Comparison of ENCODE assay signal across 9 mouse cellular contexts in genomic region chr6:48700251-48701075, GRCm38 (mm10). TPM values are rescaled to one million over a fixed set of nuclear protein-coding genes. Genes with fewer than 3 reads are reported as not detected.
DNase-seq lines count a peak whose midpoint lies in the region; ATAC-seq and TF ChIP-seq lines count a peak whose summit lies in the region.
"Had no signal": no experiment of that assay in that cellular context is flagged by ENCODE, and none has a peak within 500 bp of the region (broad histone marks: within the 10 kb centered on the region; RNA-seq: fewer than 3 reads in every experiment).

No protein-coding gene starts in this region.

- 0 out of 2 replicates have a peak, but pooled peaks have one; percentile 21 for ATAC-seq in intestine, embryonic 16.5 days
- no peak for ATAC-seq in intestine, embryonic 15.5 days
- ATAC-seq in kidney, embryonic 15.5 days (replicated peaks; ENCODE audit: low FRiP score): peak; percentile 62; the same call in 1 of the 2 replicates
- peak; percentile 37; the same call in 1 of the 2 replicates for ATAC-seq in monocyte, adult 5-6 weeks (replicated peaks; ENCODE audit: insufficient number of reproducible peaks, low FRiP score, low TSS enrichment, poor library complexity, severe bottlenecking)

- no peak overlapping the region for H3K4me2 ChIP-seq in intestine, embryonic 16.5 days (ENCODE audit: low read depth, low read length)
- H3K4me2 ChIP-seq in intestine, embryonic 15.5 days (replicated peaks): no peak overlapping the region
- H3K4me2 ChIP-seq in kidney, embryonic 15.5 days: no peak overlapping the region
- H3K4me2 ChIP-seq: embryonic facial prominence, embryonic 12.5 days had no signal

- H3K4me3 ChIP-seq in intestine, embryonic 16.5 days (ENCODE audit: low read length): no peak overlapping the region
- no peak overlapping the region for H3K4me3 ChIP-seq in intestine, embryonic 15.5 days (replicated peaks)
- no peak overlapping the region for H3K4me3 ChIP-seq in cortical plate, adult 2 months (ENCODE audit: insufficient read depth, low read length)
- no peak overlapping the region for H3K4me3 ChIP-seq in kidney, embryonic 15.5 days (replicated peaks)
- H3K4me3 ChIP-seq: embryonic facial prominence, embryonic 12.5 days had no signal

- H3K27ac ChIP-seq in intestine, embryonic 16.5 days (ENCODE audit: low read length): peak overlapping the region; percentile 24; the same call in 1 of the 2 replicates
- no peak overlapping the region for H3K27ac ChIP-seq in intestine, embryonic 15.5 days
- H3K27ac ChIP-seq in cortical plate, adult 2 months (ENCODE audit: insufficient read depth, low read length): peak overlapping the region; percentile 65; the same call in 1 of the 2 replicates
- H3K27ac ChIP-seq in kidney, embryonic 15.5 days: peak overlapping the region; percentile 68
- H3K27ac ChIP-seq: embryonic facial prominence, embryonic 12.5 days had no signal

- TF ChIP-seq POLR2A in cortical plate, adult 2 months (IDR thresholded peaks at IDR 0.05; ENCODE audit: extremely low read depth, insufficient read depth, low read length): no peak

- TF ChIP-seq CTCF in cortical plate, adult 2 months (IDR thresholded peaks at IDR 0.05; ENCODE audit: extremely low read depth, insufficient read depth, low read length): no peak

- no peaks in the 10 kb centered on the region for H3K4me1 ChIP-seq in intestine, embryonic 16.5 days (ENCODE audit: control insufficient read depth, insufficient read depth, low read length)
- H3K4me1 ChIP-seq in intestine, embryonic 15.5 days (replicated peaks): no peaks in the 10 kb centered on the region
- H3K4me1 ChIP-seq in cortical plate, adult 2 months (ENCODE audit: control insufficient read depth, insufficient read depth, low read length): no peaks in the 10 kb centered on the region
- H3K4me1 ChIP-seq in kidney, embryonic 15.5 days: 0 out of 2 replicates have a peak, but pooled peaks cover 3% of the 10 kb centered on the region
- H3K4me1 ChIP-seq: embryonic facial prominence, embryonic 12.5 days had no signal

- H3K36me3 ChIP-seq in intestine, embryonic 16.5 days (ENCODE audit: control insufficient read depth, insufficient read depth, low read length): no peaks in the 10 kb centered on the region
- H3K36me3 ChIP-seq in intestine, embryonic 15.5 days: no peaks in the 10 kb centered on the region
- H3K36me3 ChIP-seq in kidney, embryonic 15.5 days: no peaks in the 10 kb centered on the region; the same call in 1 of the 2 replicates
- H3K36me3 ChIP-seq: embryonic facial prominence, embryonic 12.5 days had no signal

- WGBS in intestine, embryonic 16.5 days: 47% methylated on average over 5 of the region's 5 CpGs
- 54% methylated on average over 5 of the region's 5 CpGs for WGBS in intestine, embryonic 15.5 days
- 41% methylated on average over 5 of the region's 5 CpGs for WGBS in kidney, embryonic 15.5 days

- DNase-seq in left cerebral cortex, adult 9 months (ENCODE audit: low spot score in 2 of 2): no peak
- no peak for DNase-seq in layer of hippocampus, postnatal 25 days (ENCODE audit: extremely low spot score in 1 of 2, low spot score in 1 of 2)
- no peak for DNase-seq in urinary bladder, postnatal 14 days (ENCODE audit: low spot score)

- H3K9ac ChIP-seq in intestine, embryonic 16.5 days (ENCODE audit: low read depth, low read length): no peak overlapping the region
- no peak overlapping the region for H3K9ac ChIP-seq in intestine, embryonic 15.5 days
- no peak overlapping the region for H3K9ac ChIP-seq in kidney, embryonic 15.5 days
- H3K9ac ChIP-seq: embryonic facial prominence, embryonic 12.5 days had no signal

- no peaks in the 10 kb centered on the region for H3K9me3 ChIP-seq in intestine, embryonic 16.5 days (ENCODE audit: control insufficient read depth, low read length)
- H3K9me3 ChIP-seq in intestine, embryonic 15.5 days: no peaks in the 10 kb centered on the region
- H3K9me3 ChIP-seq in kidney, embryonic 15.5 days (replicated peaks): no peaks in the 10 kb centered on the region
- H3K9me3 ChIP-seq: embryonic facial prominence, embryonic 12.5 days had no signal

- H3K27me3 ChIP-seq in intestine, embryonic 16.5 days (replicated peaks; ENCODE audit: control insufficient read depth, insufficient read depth, low read length): no peaks in the 10 kb centered on the region
- H3K27me3 ChIP-seq in intestine, embryonic 15.5 days (replicated peaks): no peaks in the 10 kb centered on the region
- H3K27me3 ChIP-seq in kidney, embryonic 15.5 days: no peaks in the 10 kb centered on the region
- H3K27me3 ChIP-seq: embryonic facial prominence, embryonic 12.5 days had no signal

RNA-seq across cellular contexts. Expression of gene Gimap6, which starts 7.6 kb away (rescaled TPM):
- polyA plus RNA-seq in intestine, embryonic 16.5 days (2015; fragmentation: Nextera tagmentation; extraction: Ambion mirVana): 19.7 and 21.1 TPM in 2 replicates
- polyA plus RNA-seq in intestine, embryonic 15.5 days (2015; fragmentation: Nextera tagmentation; extraction: Ambion mirVana): 20.4 and 21.1 TPM in 2 replicates
- 3.6 and 5.1 TPM in 2 replicates for polyA plus RNA-seq in cortical plate, adult 2 months (2012; rRNA removed)
- 50.6 and 51.3 TPM in 2 replicates for polyA plus RNA-seq in kidney, embryonic 15.5 days (2015; fragmentation: Nextera tagmentation; extraction: Ambion mirVana)
- total RNA-seq in monocyte, adult 5-6 weeks (2017): 355 to 968 TPM (median 415 TPM) in 3 replicates
- 1 to 10 TPM; 4.9 to 5.2 TPM for total RNA-seq in layer of hippocampus, postnatal 25 days (2021)

RNA-seq across cellular contexts. Expression of gene Gimap4, which starts 16.1 kb away (rescaled TPM):
- polyA plus RNA-seq in intestine, embryonic 16.5 days (2015; fragmentation: Nextera tagmentation; extraction: Ambion mirVana): 21.2 and 23.2 TPM in 2 replicates
- 20.7 and 22.8 TPM in 2 replicates for polyA plus RNA-seq in intestine, embryonic 15.5 days (2015; fragmentation: Nextera tagmentation; extraction: Ambion mirVana)
- 0.31 and 0.51 TPM in 2 replicates for polyA plus RNA-seq in cortical plate, adult 2 months (2012; rRNA removed)
- polyA plus RNA-seq in kidney, embryonic 15.5 days (2015; fragmentation: Nextera tagmentation; extraction: Ambion mirVana): 69.5 and 72.5 TPM in 2 replicates
- total RNA-seq in monocyte, adult 5-6 weeks (2017): 697 to 2,222 TPM (median 742 TPM) in 3 replicates
- not detected for total RNA-seq in layer of hippocampus, postnatal 25 days (2021)

RNA-seq across cellular contexts. Expression of gene Gm28053, which starts 17.9 kb away (rescaled TPM):
- 3.2 and 9.2 TPM in 2 replicates for polyA plus RNA-seq in intestine, embryonic 16.5 days (2015; fragmentation: Nextera tagmentation; extraction: Ambion mirVana)
- polyA plus RNA-seq in intestine, embryonic 15.5 days (2015; fragmentation: Nextera tagmentation; extraction: Ambion mirVana): 5.6 and 5.7 TPM in 2 replicates
- polyA plus RNA-seq in cortical plate, adult 2 months (2012; rRNA removed): 1.0 TPM in 2 replicates
- polyA plus RNA-seq in kidney, embryonic 15.5 days (2015; fragmentation: Nextera tagmentation; extraction: Ambion mirVana): 2.7 and 3.3 TPM in 2 replicates
- 17.6 to 57.0 TPM (median 34.4 TPM) in 3 replicates for total RNA-seq in monocyte, adult 5-6 weeks (2017)
- total RNA-seq in layer of hippocampus, postnatal 25 days (2021): 1 to 10 TPM in 1 of 2 experiments, not detected in 1; 1.1 TPM
- polyA plus RNA-seq: embryonic facial prominence, embryonic 12.5 days had no signal

RNA-seq across cellular contexts. Expression of gene Gimap7, which starts 18.0 kb away (rescaled TPM):
- polyA plus RNA-seq in intestine, embryonic 16.5 days (2015; fragmentation: Nextera tagmentation; extraction: Ambion mirVana): 0.28 and 0.34 TPM in 2 replicates
- polyA plus RNA-seq in intestine, embryonic 15.5 days (2015; fragmentation: Nextera tagmentation; extraction: Ambion mirVana): 0.18 and 0.30 TPM in 2 replicates
- not detected in 2 replicates for polyA plus RNA-seq in cortical plate, adult 2 months (2012; rRNA removed)
- polyA plus RNA-seq in kidney, embryonic 15.5 days (2015; fragmentation: Nextera tagmentation; extraction: Ambion mirVana): not detected in 2 replicates
- 67.2 to 199 TPM (median 74.1 TPM) in 3 replicates for total RNA-seq in monocyte, adult 5-6 weeks (2017)
- not detected for total RNA-seq in layer of hippocampus, postnatal 25 days (2021)
- polyA plus RNA-seq: embryonic facial prominence, embryonic 12.5 days had no signal

RNA-seq across cellular contexts. Expression of gene Gimap9, which starts 24.5 kb away (rescaled TPM):
- 15.9 and 16.5 TPM in 2 replicates for polyA plus RNA-seq in intestine, embryonic 16.5 days (2015; fragmentation: Nextera tagmentation; extraction: Ambion mirVana)
- 16.9 and 18.0 TPM in 2 replicates for polyA plus RNA-seq in intestine, embryonic 15.5 days (2015; fragmentation: Nextera tagmentation; extraction: Ambion mirVana)
- polyA plus RNA-seq in cortical plate, adult 2 months (2012; rRNA removed): 0.65 and 0.66 TPM in 2 replicates
- 11.7 and 12.6 TPM in 2 replicates for polyA plus RNA-seq in kidney, embryonic 15.5 days (2015; fragmentation: Nextera tagmentation; extraction: Ambion mirVana)
- total RNA-seq in monocyte, adult 5-6 weeks (2017): 104 to 288 TPM (median 141 TPM) in 3 replicates
- under 1 TPM in 1 of 2 experiments, not detected in 1; 0.64 TPM for total RNA-seq in layer of hippocampus, postnatal 25 days (2021)

Comparison
In these comparisons a context has a peak if more than half of its experiments do, and no peak if none do; other contexts are left out.
1. RNA of gene Gimap4, which starts 16.1 kb away (polyA plus RNA-seq): 69.5 to 72.5 TPM in kidney, embryonic 15.5 days, 21.2 to 23.2 TPM in intestine, embryonic 16.5 days and 20.7 to 22.8 TPM in intestine, embryonic 15.5 days; 0.31 to 0.51 TPM in cortical plate, adult 2 months; every median in the first group is over 10 times any median in the second.